Mouse (Mus musculus) thymus, adult 18-20 months (tissue): ENCODE data around the gene Gpn3.

Experiments used
- DNase-seq, 2 experiments: peaks; one replicate each; pipeline ENCODE4 v3.0.0; 2022; ENCODE audit warnings: mixed read lengths in 2 of 2

The Gpn3 gene

GRCm38 (mm10) chr5:122423083-122423482 lies 51.4 kb downstream of the Gpn3 start:
- no peak for DNase-seq

- DNase-seq = no peak
Observed at GRCm38 (mm10) chr5:122425550-122425949, 53.9 kb downstream of the Gpn3 start.

GRCm38 (mm10) chr5:122430036-122430775 lies 58.5 kb downstream of the Gpn3 start:
- no peak for DNase-seq

- DNase-seq = no peak
Observed at GRCm38 (mm10) chr5:122431221-122431620, 59.5 kb downstream of the Gpn3 start.
